Mouse (Mus musculus) frontal cortex, postnatal 10 days (tissue): ENCODE data around the gene Erich4.

ENCODE experiments used
- DNase-seq, 2 experiments: peaks; one replicate each; pipeline ENCODE4 v3.0.0; 2022; ENCODE audit warnings: low spot score in 2 of 2, mixed read lengths in 1 of 2

Erich4 gene

GRCm38 (mm10) chr7:25615706-25616011, at the start of gene Erich4:
Gene Erich4, minus strand, starts transcription at chr7:25615892.
- peak in 1 of 2 experiments; percentile 3 for DNase-seq

GRCm38 (mm10) chr7:25658657-25659472, 43.2 kb upstream of the Erich4 start, which contains the start of the genes Bckdha and Exosc5:
Gene Bckdha, minus strand, starts transcription at chr7:25658981.
Gene Exosc5, plus strand, starts transcription at chr7:25659164.
- peak; percentile 99 for DNase-seq

GRCm38 (mm10) chr7:25657785-25658184, 42.1 kb upstream of the Erich4 start:
- no peak for DNase-seq

GRCm38 (mm10) chr7:25655601-25656428, 40.1 kb upstream of the Erich4 start:
- no peak for DNase-seq

- no peak for DNase-seq
Observed at GRCm38 (mm10) chr7:25652244-25652759, 36.6 kb upstream of the Erich4 start.

GRCm38 (mm10) chr7:25651281-25651680, 35.6 kb upstream of the Erich4 start:
- DNase-seq, result no peak

GRCm38 (mm10) chr7:25649839-25650238, 34.1 kb upstream of the Erich4 start:
- DNase-seq, result no peak

GRCm38 (mm10) chr7:25647574-25648123, 32.0 kb upstream of the Erich4 start:
- no peak for DNase-seq

- no peak for DNase-seq
Observed at GRCm38 (mm10) chr7:25645074-25645473, 29.4 kb upstream of the Erich4 start.

GRCm38 (mm10) chr7:25644631-25645030, 28.9 kb upstream of the Erich4 start:
- DNase-seq, result no peak

GRCm38 (mm10) chr7:25644136-25644535, 28.4 kb upstream of the Erich4 start:
- DNase-seq, result no peak

- DNase-seq, result no peak
Observed at GRCm38 (mm10) chr7:25639754-25640153, 24.1 kb upstream of the Erich4 start.

- no peak for DNase-seq
Observed at GRCm38 (mm10) chr7:25637099-25637498, 21.4 kb upstream of the Erich4 start.

- DNase-seq, result no peak
Observed at GRCm38 (mm10) chr7:25636373-25636772, 20.7 kb upstream of the Erich4 start.

GRCm38 (mm10) chr7:25632679-25633078, 17.0 kb upstream of the Erich4 start:
- no peak for DNase-seq

- DNase-seq, result no peak
Observed at GRCm38 (mm10) chr7:25628323-25628620, 12.6 kb upstream of the Erich4 start.

GRCm38 (mm10) chr7:25627431-25628322, 12.0 kb upstream of the Erich4 start:
- no peak for DNase-seq

- no peak for DNase-seq
Observed at GRCm38 (mm10) chr7:25626509-25627430, 11.1 kb upstream of the Erich4 start, which contains the start of gene B3gnt8. Gene B3gnt8, plus strand, starts transcription at chr7:25626654.

GRCm38 (mm10) chr7:25625594-25626250, 10.0 kb upstream of the Erich4 start:
- no peak for DNase-seq

GRCm38 (mm10) chr7:25624851-25625250, 9.2 kb upstream of the Erich4 start:
- DNase-seq, result no peak
